Mouse (Mus musculus) liver, postnatal 0 days (tissue): ENCODE data around the gene Bri3. TPM values are rescaled to one million over a fixed set of nuclear protein-coding genes. Genes with fewer than 3 reads are reported as not detected.
"Not testable (repeated sequence)": the region's sequence is repeated elsewhere in the genome, so short reads cannot be mapped to it uniquely, and the experiment has no call there.

Experiments used
- ATAC-seq: fragments of 200-750 bp; cut with Nextera tagmentation; 2 replicates; pipeline ENCODE4 v1.8.0; 2017; ENCODE audit warnings: mild to moderate bottlenecking, moderate library complexity
- DNase-seq: peaks from one replicate; pipeline ENCODE4 v3.0.0-alpha.2; 2016
- H3K27ac ChIP-seq: fragments of 300-500 bp; sonication (generic); 2 replicates; pipeline ENCODE4 v1.5.1; 2014; ENCODE audit warnings: antibody characterized with exemption, moderate library complexity, mild to moderate bottlenecking, low read depth
- H3K27me3 ChIP-seq: fragments of 300-500 bp; sonication (generic); 2 replicates; pipeline ENCODE4 v1.6.1; 2014; ENCODE audit warnings: low read length, control low read depth, mixed read lengths; ENCODE audit not compliant: insufficient read depth
- H3K36me3 ChIP-seq: fragments of 300-500 bp; sonication (generic); replicated peaks from 2 replicates; pipeline ENCODE4 v1.6.1; 2014; ENCODE audit warnings: mild to moderate bottlenecking, control low read depth, low read length, moderate library complexity, mixed read lengths; ENCODE audit not compliant: insufficient read depth
- H3K4me1 ChIP-seq: fragments of 300-500 bp; sonication (generic); 2 replicates; pipeline ENCODE4 v1.6.1; 2014; ENCODE audit warnings: antibody characterized with exemption, mild to moderate bottlenecking, control low read depth; ENCODE audit not compliant: insufficient read depth
- H3K4me2 ChIP-seq: fragments of 300-500 bp; sonication (generic); 2 replicates; pipeline ENCODE4 v1.6.1; 2014; ENCODE audit warnings: low read depth, mild to moderate bottlenecking, low read length, moderate library complexity, mixed read lengths
- H3K4me3 ChIP-seq: fragments of 300-500 bp; sonication (generic); 2 replicates; pipeline ENCODE4 v1.5.1; 2014; ENCODE audit warnings: low read depth, low read length
- H3K9ac ChIP-seq: fragments of 300-500 bp; sonication (generic); replicated peaks from 2 replicates; pipeline ENCODE4 v1.6.1; 2014; ENCODE audit warnings: mild to moderate bottlenecking, moderate library complexity
- H3K9me3 ChIP-seq: fragments of 300-500 bp; sonication (generic); 2 replicates; pipeline ENCODE4 v1.6.1; 2016; ENCODE audit warnings: mild to moderate bottlenecking, control low read depth, low read length, mixed read lengths
- CTCF ChIP-seq: sonication (generic); IDR thresholded peaks from 2 replicates; pipeline ENCODE4 v1.5.1; 2016; ENCODE audit warnings: antibody characterized with exemption, low read depth
- EP300 ChIP-seq: IDR thresholded peaks from 2 replicates; pipeline ENCODE4 v1.6.1; 2016; ENCODE audit warnings: antibody characterized with exemption, low read depth, mild to moderate bottlenecking
- WGBS: fragments of 180-500 bp; shearing (Covaris S2); extraction: QIAGEN DNeasy Blood & Tissue Kit; methylation state at CpG from one replicate; pipeline ENCODE4 v1.1.7; 2014; ENCODE audit not compliant: insufficient replicate concordance; 5-methylcytosine and 5-hydroxymethylcytosine counted together
- polyA plus RNA-seq: library from polyadenylated mRNA; unstranded; fragments of >200 nt; fragmentation: Nextera tagmentation; extraction: Ambion mirVana; gene quantifications from 2 replicates; pipeline ENCODE4 v1.2.1, GENCODE M21; 2015

Bri3 gene
- polyA plus RNA-seq, 1 experiment from 2014 or later, result 51.1 TPM

DNA sequence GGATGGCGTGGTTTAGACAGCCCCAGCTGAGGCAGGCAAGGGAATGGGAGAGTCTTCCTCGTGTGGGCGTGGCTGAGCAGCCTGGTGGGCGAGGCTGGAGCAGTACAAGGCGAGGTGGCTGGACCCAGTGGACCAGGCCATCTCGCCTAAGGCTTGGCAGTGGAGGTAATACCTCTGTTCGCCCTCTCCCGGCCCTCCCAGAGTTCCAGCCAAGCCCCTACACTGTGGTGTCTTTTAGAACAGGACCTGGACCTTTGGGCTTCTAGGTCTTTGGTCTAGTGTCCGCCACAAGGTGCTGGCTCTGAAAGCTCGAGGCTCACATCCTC is 114.3 kb downstream of the Bri3 start:
- no peaks in the 10 kb centered on the region for H3K36me3 ChIP-seq
- peaks cover 16% of the 10 kb centered on the region for H3K27me3 ChIP-seq
- DNase-seq (no peak), ATAC-seq (no peak)
- H3K27ac ChIP-seq, result peak overlapping the region; percentile 72
- H3K9ac ChIP-seq, result no peak overlapping the region
- peak overlapping the region; percentile 62 for H3K4me3 ChIP-seq
- 9% methylated on average over 10 of the region's 10 CpGs for WGBS
- peak overlapping the region; percentile 72 for H3K4me2 ChIP-seq
- peaks cover 13% of the 10 kb centered on the region for H3K4me1 ChIP-seq
- TF ChIP-seq EP300 (no peak), CTCF (no peak)
- no peaks in the 10 kb centered on the region for H3K9me3 ChIP-seq

GRCm38 (mm10) chr5:144359886-144360285 is 115.6 kb downstream of the Bri3 start:
- DNase-seq (no peak), ATAC-seq (no peak)
- Histone ChIP-seq H3K4me2 (no peak overlapping the region), H3K27me3 (peaks cover 16% of the 10 kb centered on the region), H3K27ac (no peak overlapping the region), H3K9ac (no peak overlapping the region), H3K4me3 (no peak overlapping the region), H3K4me1 (peaks cover 13% of the 10 kb centered on the region), H3K9me3 (no peaks in the 10 kb centered on the region), H3K36me3 (no peaks in the 10 kb centered on the region)
- WGBS, result 69% methylated on average over 6 of the region's 6 CpGs
- TF ChIP-seq CTCF (no peak), EP300 (no peak)

DNA sequence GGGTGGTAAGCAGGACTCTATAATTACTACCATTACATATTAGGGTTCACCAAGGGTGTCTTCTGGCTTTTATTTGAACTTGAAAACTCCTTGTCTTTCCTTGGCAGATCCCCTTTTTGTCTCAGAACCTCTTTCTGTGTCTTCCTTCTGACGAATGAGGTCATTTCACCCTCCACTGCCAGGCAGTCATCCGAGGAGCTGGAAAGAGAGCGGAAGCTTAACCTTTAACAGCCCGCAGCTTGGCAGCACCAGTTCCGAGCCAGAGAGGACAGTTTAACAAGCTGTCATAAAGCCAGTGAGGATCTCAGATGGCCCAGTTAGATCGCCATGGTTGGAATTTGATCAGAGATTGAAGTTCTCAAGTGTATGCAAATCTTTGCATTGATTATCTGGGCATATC is 116.1 kb downstream of the Bri3 start:
- no peaks in the 10 kb centered on the region for H3K36me3 ChIP-seq
- TF ChIP-seq CTCF (no peak), EP300 (no peak)
- ATAC-seq, result no peak
- 66% methylated on average over 6 of the region's 6 CpGs for WGBS
- H3K4me3 ChIP-seq, result no peak overlapping the region
- H3K4me2 ChIP-seq, result no peak overlapping the region
- DNase-seq, result no peak
- H3K9me3 ChIP-seq, result no peaks in the 10 kb centered on the region
- H3K27ac ChIP-seq, result no peak overlapping the region
- H3K9ac ChIP-seq, result no peak overlapping the region
- H3K27me3 ChIP-seq, result peaks cover 16% of the 10 kb centered on the region
- H3K4me1 ChIP-seq, result peaks cover 13% of the 10 kb centered on the region

DNA sequence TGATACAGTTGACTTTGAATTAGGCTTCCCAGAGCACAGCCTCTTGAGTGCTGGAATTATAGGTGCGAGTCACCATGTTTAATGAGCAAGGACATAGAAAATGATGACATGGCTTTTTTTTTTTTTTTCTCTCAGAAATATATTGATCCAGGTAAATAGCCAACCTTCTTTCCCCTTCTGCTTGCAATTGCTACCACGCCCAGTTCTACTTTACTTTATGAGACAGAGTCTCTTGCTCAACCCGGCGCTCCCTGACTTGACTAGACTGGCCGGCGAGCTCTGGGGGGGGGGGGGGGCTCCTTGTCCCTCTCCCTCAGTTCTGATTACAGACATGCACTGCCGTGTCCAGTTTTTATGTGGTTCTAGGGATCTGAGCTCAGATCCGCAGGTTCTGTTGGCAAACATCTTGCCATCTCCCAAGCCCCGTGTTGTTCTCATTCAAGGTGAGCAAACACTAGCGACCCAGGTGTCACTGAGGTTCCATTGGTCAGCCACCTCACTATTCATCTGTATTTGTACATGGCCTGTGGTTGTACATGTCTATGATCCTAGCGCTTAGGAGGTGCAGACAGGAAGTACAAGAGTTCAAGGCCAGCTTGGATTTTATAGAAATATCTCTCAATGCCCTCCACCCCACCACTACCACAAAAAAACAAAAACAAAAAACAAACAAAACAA is 120.6 kb downstream of the Bri3 start:
- H3K9me3 ChIP-seq, result no peaks in the 10 kb centered on the region
- no peaks in the 10 kb centered on the region for H3K27me3 ChIP-seq
- TF ChIP-seq EP300 (peak; percentile 26; the same call in 1 of the 2 replicates), CTCF (no peak)
- H3K27ac ChIP-seq, result peak overlapping the region; percentile 66
- peak; percentile 82 for ATAC-seq
- 0 out of 2 replicates have a peak overlapping the region, but pooled peaks have one; percentile 9 for H3K4me2 ChIP-seq
- H3K4me1 ChIP-seq, result no peaks in the 10 kb centered on the region; the same call in 1 of the 2 replicates
- peak; percentile 33 for DNase-seq
- H3K9ac ChIP-seq, result no peak overlapping the region
- 59% methylated on average over 11 of the region's 11 CpGs for WGBS
- no peaks in the 10 kb centered on the region for H3K36me3 ChIP-seq
- no peak overlapping the region for H3K4me3 ChIP-seq

- 59% methylated on average over 6 of the region's 6 CpGs for WGBS
- not testable (repeated sequence) for H3K4me2 ChIP-seq, H3K4me3 ChIP-seq, H3K27me3 ChIP-seq, H3K9me3 ChIP-seq, H3K9ac ChIP-seq, H3K27ac ChIP-seq, H3K4me1 ChIP-seq, ATAC-seq, DNase-seq, H3K36me3 ChIP-seq
Observed at GRCm38 (mm10) chr5:144366551-144366950, 122.3 kb downstream of the Bri3 start.

DNA sequence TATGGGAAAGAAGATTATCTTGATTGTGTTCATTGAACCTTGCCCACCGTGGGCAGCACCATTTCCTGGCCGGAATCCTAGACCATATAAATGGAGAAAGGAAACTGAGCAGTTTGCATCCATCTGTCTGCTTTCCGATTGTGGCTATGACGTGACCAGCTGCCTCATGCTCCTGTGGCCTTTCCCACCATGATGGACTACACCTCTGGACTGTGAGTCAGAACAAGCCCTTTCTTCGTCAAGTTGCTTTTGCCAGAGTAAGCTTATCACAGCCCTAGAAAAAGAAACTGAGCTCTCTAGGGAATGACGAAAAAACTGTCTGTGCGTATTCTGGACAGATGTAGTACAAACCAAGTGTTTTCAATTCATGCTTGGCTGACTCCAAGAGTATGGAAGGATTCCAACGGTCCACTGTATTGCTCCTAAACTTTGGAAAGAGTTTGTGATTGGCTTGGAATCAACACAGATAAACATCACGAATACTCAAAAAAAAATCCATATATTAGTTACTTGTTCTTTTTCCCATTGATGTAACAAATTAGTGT is 124.5 kb downstream of the Bri3 start:
- H3K4me1 ChIP-seq, result 0 out of 2 replicates have a peak, but pooled peaks cover 3% of the 10 kb centered on the region
- H3K27me3 ChIP-seq, result no peaks in the 10 kb centered on the region
- 69% methylated on average over 9 of the region's 9 CpGs for WGBS
- no peak overlapping the region for H3K9ac ChIP-seq
- no peaks in the 10 kb centered on the region for H3K36me3 ChIP-seq
- no peaks in the 10 kb centered on the region for H3K9me3 ChIP-seq
- DNase-seq (no peak), ATAC-seq (no peak)
- H3K4me2 ChIP-seq, result no peak overlapping the region
- no peak overlapping the region for H3K27ac ChIP-seq
- H3K4me3 ChIP-seq, result no peak overlapping the region
- TF ChIP-seq CTCF, result no peak
- TF ChIP-seq EP300, result no peak
